ENCODE assay signal across 15 mouse cellular contexts in genomic region chr17:8839237-8840011, GRCm38 (mm10).
DNase-seq lines count a peak whose midpoint lies in the region; ATAC-seq and TF ChIP-seq lines count a peak whose summit lies in the region.
"Had no signal": no experiment of that assay in that cellular context is flagged by ENCODE, and none has a peak within 500 bp of the region (broad histone marks: within the 10 kb centered on the region; RNA-seq: fewer than 3 reads in every experiment).

No protein-coding gene starts in this region.

- no peaks in the 10 kb centered on the region for H3K79me2 ChIP-seq in MEL (ENCODE audit: control insufficient read depth, insufficient read depth, low read length, poor library complexity)

- no peak for TF ChIP-seq POLR2A in MEL (IDR thresholded peaks at IDR 0.05; ENCODE audit: control insufficient read depth in 1 of 2, insufficient read depth in 1 of 2, low read depth in 1 of 2, low read length in 2 of 2, poor library complexity in 1 of 2)

- peak; percentile 31 to 47 for DNase-seq in cerebellum, postnatal 14 days
- no peak for DNase-seq in cerebellum, adult 8-10 months
- no peak for DNase-seq in kidney, adult 9 months
- peak; percentile 19 for DNase-seq in MEL (ENCODE audit: low read depth, low spot score)
- DNase-seq in ovary, adult 18-20 months (ENCODE audit: low spot score), result no peak
- no peak for DNase-seq in right cerebral cortex, postnatal 25 days
- DNase-seq: lung, postnatal 14 days; retina, postnatal 1 day; thymus, postnatal 25 days had no signal

- WGBS in kidney, embryonic 14.5 days, result 58% methylated on average over 10 of the region's 10 CpGs

- no peak overlapping the region for H3K27ac ChIP-seq in kidney, embryonic 14.5 days (ENCODE audit: low read depth, low read length)
- no peak overlapping the region for H3K27ac ChIP-seq in MEL (ENCODE audit: control insufficient read depth, low read depth, low read length)
- H3K27ac ChIP-seq: layer of hippocampus, adult 2 months; limb, embryonic 15.5 days had no signal

- no peak for TF ChIP-seq RAD21 in MEL (IDR thresholded peaks at IDR 0.05; ENCODE audit: low read depth, low read length)

- TF ChIP-seq EP300 in MEL (IDR thresholded peaks at IDR 0.05; ENCODE audit: low read depth in 1 of 2, low read length in 2 of 2), result no peak

- no peak overlapping the region for H3K4me3 ChIP-seq in kidney, embryonic 14.5 days (ENCODE audit: low read length)
- no peak overlapping the region for H3K4me3 ChIP-seq in MEL (ENCODE audit: control insufficient read depth in 1 of 2, insufficient read depth in 1 of 2, low read depth in 2 of 2, low read length in 2 of 2)
- H3K4me3 ChIP-seq: layer of hippocampus, adult 2 months; limb, embryonic 15.5 days had no signal

- H3K27me3 ChIP-seq in kidney, embryonic 14.5 days (ENCODE audit: control insufficient read depth, insufficient read depth, low read length), result no peaks in the 10 kb centered on the region
- H3K27me3 ChIP-seq in MEL (ENCODE audit: control insufficient read depth in 1 of 2, insufficient read depth in 2 of 2, low read length in 2 of 2), result peaks cover 0 to 1% of the 10 kb centered on the region in 2 experiments; a peak in 1 of 4 replicates
- H3K27me3 ChIP-seq: limb, embryonic 15.5 days had no signal

- H3K4me2 ChIP-seq in kidney, embryonic 14.5 days (replicated peaks; ENCODE audit: low read depth, low read length), result no peak overlapping the region
- H3K4me2 ChIP-seq: limb, embryonic 15.5 days had no signal

- ATAC-seq in kidney, embryonic 14.5 days (ENCODE audit: low FRiP score, low TSS enrichment), result 0 out of 2 replicates have a peak, but pooled peaks have one; percentile 52
- ATAC-seq in common myeloid progenitor, adult 5-6 weeks (replicated peaks; ENCODE audit: low read depth, poor library complexity, severe bottlenecking), result peak; percentile 24; the same call in 1 of the 2 replicates
- ATAC-seq: forebrain, embryonic 16.5 days; inflammation-experienced regulatory T-cells, adult 6 months had no signal

- H3K9ac ChIP-seq in kidney, embryonic 14.5 days (ENCODE audit: low read depth, low read length), result no peak overlapping the region
- H3K9ac ChIP-seq in MEL (ENCODE audit: control insufficient read depth, low read depth, low read length, poor library complexity, severe bottlenecking), result no peak overlapping the region
- H3K9ac ChIP-seq: limb, embryonic 15.5 days had no signal

- peaks cover 8% of the 10 kb centered on the region; the same call in 1 of the 2 replicates for H3K4me1 ChIP-seq in kidney, embryonic 14.5 days (ENCODE audit: control insufficient read depth, insufficient read depth, low read length)
- peaks cover 0 to 6% of the 10 kb centered on the region in 2 experiments; a peak in 3 of 4 replicates for H3K4me1 ChIP-seq in MEL (ENCODE audit: control insufficient read depth in 1 of 2, insufficient read depth in 2 of 2, low read length in 2 of 2)

- no peaks in the 10 kb centered on the region for H3K36me3 ChIP-seq in kidney, embryonic 14.5 days (ENCODE audit: control insufficient read depth, insufficient read depth, low read length)
- H3K36me3 ChIP-seq in MEL (ENCODE audit: control insufficient read depth in 1 of 2, insufficient read depth in 2 of 2, low read length in 2 of 2), result no peaks in the 10 kb centered on the region
- H3K36me3 ChIP-seq: limb, embryonic 15.5 days had no signal

- H3K9me3 ChIP-seq in kidney, embryonic 14.5 days (ENCODE audit: control insufficient read depth, low read length), result no peaks in the 10 kb centered on the region
- H3K9me3 ChIP-seq in MEL (replicated peaks; ENCODE audit: insufficient read depth, low read length), result no peaks in the 10 kb centered on the region
- H3K9me3 ChIP-seq: limb, embryonic 15.5 days had no signal

- no peak for TF ChIP-seq CTCF in MEL (IDR thresholded peaks at IDR 0.05 in 2 of 3, conservative IDR thresholded peaks at IDR 0.05 in 1 of 3; ENCODE audit: control insufficient read depth in 1 of 3, insufficient read depth in 1 of 3, low read depth in 2 of 3, low read length in 3 of 3, poor library complexity in 1 of 3, severe bottlenecking in 1 of 3)

TF ChIP-seq in MEL, 35 proteins besides CTCF, POLR2A, EP300 and RAD21:
- TF ChIP-seq RCOR1 (IDR thresholded peaks at IDR 0.05; ENCODE audit: low read depth, low read length) (peak; percentile 55; the same call in 1 of the 2 replicates), TBP (IDR thresholded peaks at IDR 0.05; ENCODE audit: low read depth, low read length) (no peak), TCF12 (IDR thresholded peaks at IDR 0.05; ENCODE audit: low read depth, low read length) (no peak), HCFC1 (IDR thresholded peaks at IDR 0.05; ENCODE audit: low read depth, low read length) (no peak)

Comparison
In these comparisons a context has a peak if more than half of its experiments do, and no peak if none do; other contexts are left out.
1. DNase-seq: peak in cerebellum, postnatal 14 days (2 of 2) and MEL (single experiment); none in cerebellum, adult 8-10 months (single experiment), kidney, adult 9 months (single experiment), ovary, adult 18-20 months (single experiment) and right cerebral cortex, postnatal 25 days (single experiment).